Mouse (Mus musculus) frontal cortex, postnatal 10 days (tissue): ENCODE data around the gene Ppp1r14b.
A peak's percentile ranks its signal among the peaks of the same experiment; 100 is the strongest.

Experiments used
- DNase-seq, 2 experiments: peaks; one replicate each; pipeline ENCODE4 v3.0.0; 2022; ENCODE audit warnings: low spot score in 2 of 2, mixed read lengths in 1 of 2

Gene Ppp1r14b

DNA sequence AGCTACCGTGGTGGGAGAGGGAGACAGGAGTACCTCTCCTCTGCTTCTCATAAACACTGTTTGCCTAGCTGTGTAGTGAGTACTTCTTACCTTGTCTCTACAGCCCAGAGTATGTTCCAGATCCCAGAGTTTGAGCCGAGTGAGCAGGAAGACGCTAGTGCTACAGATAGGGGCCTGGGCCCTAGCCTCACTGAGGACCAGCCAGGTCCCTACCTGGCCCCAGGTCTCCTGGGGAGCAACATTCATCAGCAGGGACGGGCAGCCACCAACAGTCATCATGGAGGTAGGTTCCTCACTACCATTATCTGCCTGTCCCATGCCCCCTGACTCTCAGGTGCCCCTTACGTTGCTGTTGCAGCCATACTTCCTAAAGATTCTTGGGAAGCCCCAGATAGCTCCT is 32.0 kb upstream of the Ppp1r14b start:
- DNase-seq, result no peak

DNA sequence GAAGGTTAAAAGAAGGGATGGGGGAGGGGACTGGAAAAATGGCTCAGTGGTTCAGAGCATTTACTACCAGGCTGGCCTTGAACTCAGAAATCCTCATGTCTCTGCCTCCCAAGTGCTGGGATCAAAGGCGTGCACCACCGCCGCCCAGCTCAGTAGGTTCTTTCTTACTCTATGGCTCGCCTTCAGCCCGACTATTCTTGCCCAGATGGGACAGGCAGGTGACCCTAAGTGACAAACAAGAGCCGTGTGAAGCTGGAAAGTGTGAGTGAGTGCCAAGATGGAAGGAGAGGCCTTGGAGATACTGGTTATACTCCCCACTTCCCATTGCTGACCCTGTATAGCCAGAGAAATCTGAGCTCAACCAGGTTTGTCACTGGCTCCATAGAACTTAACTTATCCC is 31.1 kb upstream of the Ppp1r14b start:
- DNase-seq, result no peak

DNA sequence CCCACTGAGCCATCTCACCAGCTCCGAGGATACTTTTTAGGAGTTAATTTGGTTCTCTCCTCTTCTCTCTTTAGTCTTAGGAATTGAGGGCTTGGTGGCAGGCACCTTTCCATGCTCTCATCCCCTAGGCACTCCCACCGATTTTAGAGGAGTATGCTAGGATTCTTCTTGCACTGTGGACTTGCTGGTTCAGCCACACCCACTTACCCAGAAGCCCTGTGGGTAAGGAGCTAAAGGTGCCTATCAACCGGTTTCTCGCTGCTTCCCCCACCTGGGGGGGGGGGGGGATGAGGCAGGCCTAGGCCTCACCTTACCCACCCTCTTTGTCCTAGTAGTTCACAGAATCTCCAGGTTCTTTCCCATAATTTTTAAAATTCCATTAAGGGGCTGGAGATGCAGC is 27.0 kb upstream of the Ppp1r14b start:
- DNase-seq, result no peak

DNA sequence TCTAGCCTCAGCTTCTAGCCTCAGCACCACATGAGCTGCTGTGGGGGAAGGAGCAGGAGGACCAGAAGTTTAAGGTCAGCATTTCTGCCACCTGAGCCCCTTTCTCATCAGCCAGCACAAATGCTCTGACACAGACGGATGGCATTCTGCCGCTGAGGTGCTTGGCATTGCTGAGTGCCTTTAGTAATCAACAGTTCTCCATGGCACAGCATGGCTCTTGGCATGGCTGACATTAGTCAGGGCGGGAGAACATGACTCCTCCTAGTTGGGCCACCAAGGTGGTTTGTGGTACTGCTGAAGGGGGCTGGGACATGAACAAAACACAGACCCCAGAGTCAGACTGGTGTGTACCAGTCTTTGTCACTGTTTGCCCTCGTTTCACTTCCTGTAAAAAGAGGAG is 26.6 kb upstream of the Ppp1r14b start:
- no peak for DNase-seq

DNA sequence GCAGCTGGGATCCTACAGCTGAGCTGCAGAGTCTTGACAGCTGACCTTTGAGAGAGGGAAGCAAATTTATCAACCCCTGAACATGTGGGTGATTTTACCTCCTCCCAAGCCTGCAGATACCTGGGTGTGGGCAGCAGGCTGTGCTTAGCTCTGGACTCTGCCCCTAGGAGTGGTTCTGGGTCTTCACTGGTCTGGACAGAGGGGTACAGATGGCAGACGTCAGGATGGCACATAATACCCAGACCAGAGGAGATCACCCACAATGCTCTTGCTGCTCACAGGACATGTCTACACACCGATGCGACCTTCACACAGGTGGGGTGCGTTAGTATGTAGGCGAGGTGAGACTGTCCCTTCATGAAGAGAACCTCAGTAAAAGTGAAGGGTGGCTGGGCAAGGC is 25.2 kb upstream of the Ppp1r14b start:
- no peak for DNase-seq

DNA sequence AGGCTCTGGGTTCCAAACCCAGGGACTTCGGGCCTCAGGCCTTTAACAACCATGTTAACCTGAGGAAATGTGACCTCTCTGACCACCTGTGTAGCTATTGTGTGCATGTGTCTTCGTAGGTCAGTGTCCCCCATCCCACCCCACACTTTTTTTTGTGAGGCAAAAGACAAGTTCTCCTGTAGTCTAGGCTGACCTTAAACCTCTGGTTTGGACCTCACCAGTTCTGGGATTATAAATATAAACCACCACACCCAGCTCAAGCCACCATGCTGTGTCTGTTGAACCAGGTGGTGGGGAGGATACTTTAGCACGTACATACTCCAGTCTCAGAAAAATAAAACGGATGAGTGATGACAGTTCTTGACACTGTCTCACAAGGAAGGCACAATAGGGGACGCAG is 24.8 kb upstream of the Ppp1r14b start:
- DNase-seq, result no peak

DNA sequence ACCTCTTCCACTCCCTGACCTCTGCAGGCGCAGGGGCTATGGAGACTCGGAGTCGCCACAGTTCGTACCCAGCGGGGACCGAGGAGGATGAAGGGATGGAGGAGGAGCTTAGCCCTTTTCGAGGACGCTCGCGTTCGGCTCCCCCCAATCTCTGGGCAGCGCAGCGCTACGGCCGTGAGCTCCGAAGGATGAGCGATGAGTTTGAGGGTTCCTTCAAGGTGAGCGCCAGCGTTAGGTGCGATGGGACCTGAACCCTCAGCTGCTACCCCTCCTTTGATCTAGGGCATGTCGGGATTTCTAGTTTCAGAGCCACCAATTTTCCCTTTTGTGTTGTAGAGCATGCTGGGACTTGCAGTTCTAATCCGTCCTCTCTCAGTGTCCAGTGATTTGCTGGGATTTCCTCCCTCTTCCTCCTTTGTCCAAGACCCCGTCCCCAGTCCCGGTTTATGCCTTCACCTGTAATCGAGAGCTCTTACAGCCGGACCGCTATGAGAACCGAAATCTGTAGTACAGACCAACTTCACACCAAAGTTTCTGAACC is 24.1 kb upstream of the Ppp1r14b start:
- DNase-seq, result peak in 1 of 2 experiments; percentile 44

DNA sequence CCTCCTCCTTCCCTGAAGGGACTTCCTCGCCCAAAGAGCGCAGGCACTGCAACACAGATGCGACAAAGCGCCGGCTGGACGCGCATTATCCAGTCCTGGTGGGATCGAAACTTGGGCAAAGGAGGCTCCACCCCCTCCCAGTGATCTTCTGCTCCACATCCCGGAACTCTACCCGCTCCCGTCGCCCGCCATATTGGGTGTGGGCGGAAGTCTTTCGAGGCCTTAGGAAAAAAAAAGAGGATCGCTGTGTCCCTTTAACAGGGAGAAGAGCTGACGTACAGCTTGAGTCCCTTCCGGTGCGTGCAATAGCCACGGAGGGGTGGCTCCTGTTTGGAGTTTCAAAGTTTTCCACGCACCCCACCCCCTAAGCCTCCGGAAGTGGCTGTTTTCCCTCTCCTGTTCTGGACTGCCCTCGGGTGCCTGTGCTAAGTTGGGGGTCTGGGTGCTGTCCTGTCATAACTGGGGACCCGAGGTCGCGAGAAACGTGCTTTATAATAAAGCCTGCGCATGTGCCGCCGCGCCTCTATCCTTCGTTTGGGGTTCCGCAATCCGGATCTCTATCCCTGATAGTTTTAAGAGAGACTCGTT is 23.3 kb upstream of the Ppp1r14b start:
- peak; percentile 90 to 92 for DNase-seq

DNA sequence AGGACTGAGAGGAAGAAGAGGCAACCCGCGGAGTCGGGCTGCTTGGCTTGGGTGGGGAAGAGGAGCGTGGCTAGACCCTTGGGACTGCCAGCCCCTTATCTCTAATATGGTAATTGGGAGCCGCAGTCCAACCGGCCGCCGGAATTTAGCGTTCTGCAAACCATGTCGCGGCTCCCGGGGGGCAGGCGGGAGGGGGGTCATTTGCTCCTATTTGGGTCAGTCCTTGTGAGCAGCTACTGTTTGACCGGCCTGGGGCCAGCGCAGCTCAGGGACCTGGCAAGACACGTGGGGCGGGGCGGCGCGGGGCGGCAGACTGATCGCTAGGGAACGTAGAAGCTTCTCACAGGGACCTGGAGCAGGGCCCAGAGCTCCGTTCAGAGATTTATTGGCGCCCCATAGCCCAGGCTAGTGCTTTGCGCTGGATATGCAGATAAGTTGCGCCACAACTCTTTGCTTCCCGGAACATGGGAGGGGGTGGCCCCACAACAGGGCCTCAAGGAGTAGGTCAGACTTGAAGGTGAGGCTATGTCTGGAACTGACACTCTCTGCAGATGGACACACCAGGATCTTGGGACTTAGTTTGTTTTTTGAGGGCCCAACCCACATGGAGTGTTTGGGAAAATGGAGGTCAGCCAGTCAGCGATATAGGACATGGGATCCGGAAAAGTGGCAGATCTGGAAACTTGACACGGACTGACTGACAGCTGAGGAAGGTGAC is 22.6 kb upstream of the Ppp1r14b start:
- DNase-seq, result peak; percentile 70 to 83

DNA sequence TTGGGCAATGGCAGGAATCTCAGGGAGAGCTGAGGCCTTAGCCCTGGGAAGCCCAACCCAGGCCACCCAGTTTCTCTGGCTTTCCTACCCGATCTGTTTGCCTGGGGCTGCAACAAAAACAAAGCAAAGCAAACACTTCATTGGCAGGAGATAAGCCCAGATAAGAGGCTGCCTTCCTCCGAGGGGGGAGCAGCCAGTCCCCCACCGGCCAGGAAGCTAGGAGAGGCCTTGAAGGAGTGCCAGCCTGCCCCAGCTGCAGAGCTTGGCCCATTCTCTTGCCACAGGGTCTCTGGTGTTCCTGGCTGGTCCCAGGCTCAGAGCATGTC is 22.1 kb upstream of the Ppp1r14b start:
- DNase-seq, result no peak

DNA sequence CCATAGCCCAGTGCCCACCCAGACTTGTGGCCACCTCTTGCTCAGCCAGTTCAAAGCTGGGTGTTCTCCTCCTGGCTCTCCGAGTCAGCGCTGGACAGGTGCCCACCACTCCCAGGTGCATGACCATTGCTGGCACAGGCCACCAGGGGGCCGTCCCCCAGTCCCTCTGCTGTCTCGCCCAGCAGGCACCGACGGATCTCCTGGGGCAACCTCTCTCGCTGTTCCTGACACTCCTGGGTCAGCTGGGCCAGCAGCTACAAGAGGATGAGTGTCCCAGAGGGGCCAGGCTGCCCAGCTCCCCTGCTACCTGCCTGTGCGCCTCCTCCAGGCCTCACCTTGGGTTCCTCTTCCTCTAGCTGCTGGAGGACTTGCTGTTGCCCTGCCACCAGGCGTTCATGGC is 20.7 kb upstream of the Ppp1r14b start:
- DNase-seq, result no peak

DNA sequence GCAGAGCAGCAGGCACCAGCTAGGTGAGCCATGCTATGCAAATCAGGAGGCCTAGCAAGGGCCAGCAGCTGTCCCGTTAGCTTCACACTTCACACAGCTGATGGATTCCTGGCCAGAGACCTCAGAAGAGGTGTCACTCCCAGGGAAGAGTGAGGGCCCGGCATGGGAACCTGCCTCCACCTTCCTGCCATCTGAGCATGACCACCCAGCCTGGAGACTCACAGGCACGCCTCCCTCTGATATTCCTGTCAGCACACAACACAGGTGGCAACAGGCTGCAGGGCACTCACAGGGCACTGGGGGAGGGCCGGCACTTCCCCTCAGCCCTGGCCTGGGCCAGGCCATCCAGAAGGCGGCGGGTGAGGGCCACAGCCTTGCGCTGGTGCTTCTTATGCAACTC is 19.3 kb upstream of the Ppp1r14b start:
- DNase-seq, result no peak

DNA sequence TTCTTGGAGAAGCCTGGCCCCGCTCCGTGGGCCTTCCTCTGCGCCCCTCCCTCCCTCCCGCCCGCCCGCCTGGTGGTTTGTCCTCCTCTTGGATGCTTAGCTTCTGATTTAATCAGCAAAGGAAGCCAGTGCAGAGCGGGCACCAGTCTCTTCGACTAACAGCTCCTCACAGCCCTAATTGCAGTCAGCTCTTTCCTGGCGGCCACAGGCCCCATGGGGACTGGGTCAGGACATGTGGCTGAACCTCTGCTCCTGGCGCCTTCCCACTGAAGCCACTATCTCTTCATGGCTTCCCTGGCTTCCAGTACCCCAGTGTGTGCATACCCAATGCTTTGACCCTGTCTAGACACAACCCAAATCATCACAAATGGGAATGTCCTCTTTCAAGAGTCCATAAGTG is 18.3 kb upstream of the Ppp1r14b start:
- no peak for DNase-seq

DNA sequence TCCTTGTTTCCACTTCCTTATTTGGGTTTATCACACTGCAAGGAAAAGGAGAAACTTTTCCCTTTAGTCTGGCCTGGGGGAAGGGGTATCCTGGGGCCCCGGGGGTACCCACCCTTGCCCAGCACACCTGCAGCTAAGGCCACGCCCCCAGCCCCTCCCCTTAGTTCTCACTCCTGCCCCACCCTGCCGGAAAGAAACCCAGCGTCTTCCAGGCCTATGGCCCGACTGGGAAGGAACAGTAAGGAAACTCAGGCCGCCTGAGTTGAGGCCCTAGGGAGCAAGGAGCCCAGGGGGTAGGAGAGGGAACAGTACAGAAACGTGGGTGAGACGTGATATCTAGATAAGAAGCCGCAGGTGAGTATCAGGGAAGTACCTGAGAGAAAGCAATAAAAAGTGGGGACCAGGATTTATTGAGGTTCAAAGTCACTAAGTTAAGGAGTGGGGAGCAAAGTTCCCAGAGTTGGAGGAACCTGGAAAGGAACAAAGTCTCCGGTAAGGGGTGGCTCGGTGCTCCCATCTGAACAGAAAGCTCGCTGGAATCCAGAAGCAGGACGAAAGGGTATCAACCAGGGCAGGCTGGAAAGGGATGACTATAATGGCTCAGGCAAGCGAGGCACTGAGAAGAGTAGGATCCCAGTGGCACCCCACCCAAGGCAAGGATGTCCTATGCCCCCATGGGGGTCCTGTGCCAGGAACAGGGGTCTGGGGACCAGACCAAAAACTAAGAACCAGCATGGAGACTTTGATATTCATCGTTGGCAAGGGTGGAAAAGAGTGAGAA is 6.1 kb upstream of the Ppp1r14b start:
- DNase-seq, result no peak

DNA sequence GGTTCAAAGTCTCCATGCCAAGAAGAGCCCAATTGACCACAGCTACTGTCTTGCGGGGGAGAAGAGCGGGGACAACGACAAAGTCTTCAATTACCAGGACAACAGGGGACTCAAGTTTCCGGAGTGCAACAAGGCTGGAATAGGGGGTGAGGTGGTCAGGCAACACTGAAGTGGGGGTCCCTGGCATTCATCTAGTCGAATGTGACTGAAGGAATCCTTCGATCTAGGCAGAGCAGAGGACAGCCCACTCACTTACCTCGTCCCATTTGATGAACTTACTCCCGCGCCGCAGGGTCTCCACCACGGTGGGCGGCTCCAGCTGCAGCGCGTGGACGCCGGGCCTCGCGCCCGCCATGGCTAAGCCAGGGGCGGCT is 5.5 kb upstream of the Ppp1r14b start:
- no peak for DNase-seq

DNA sequence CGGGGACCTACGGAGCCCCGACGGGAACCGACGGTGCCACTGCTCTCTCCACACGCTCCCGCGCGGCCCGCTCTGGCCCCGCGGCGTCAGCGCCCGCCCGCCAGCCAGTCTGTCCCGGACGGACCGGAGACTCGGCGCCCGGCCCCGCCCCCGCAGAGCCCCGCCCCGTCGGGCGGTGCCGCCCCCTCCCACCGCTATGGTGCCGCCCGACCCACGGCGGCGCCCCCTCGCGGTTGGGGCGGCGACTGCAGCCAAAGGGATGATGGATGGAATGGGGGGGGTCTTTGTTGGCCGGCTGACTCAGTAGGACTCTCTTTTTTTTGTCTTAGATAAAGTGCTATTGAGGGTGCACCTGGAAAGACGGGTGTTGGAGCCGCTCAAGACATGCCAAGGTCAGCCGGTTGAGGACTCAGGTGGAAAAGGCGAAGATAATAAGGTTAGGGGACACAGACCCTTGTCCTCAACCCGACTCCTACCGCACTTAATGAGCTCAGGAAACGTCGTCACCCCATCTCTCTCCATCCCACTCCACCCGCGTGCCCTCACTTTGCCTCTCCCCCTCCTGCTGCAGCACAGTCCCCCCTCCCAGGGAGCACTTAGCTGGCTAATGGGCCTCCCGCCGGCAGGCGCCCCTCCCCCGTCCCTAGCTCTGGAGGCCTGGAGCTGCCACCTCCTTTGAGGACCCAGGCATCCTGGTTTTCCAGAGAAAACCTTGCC is 4.9 kb upstream of the Ppp1r14b start:
- DNase-seq, result no peak

DNA sequence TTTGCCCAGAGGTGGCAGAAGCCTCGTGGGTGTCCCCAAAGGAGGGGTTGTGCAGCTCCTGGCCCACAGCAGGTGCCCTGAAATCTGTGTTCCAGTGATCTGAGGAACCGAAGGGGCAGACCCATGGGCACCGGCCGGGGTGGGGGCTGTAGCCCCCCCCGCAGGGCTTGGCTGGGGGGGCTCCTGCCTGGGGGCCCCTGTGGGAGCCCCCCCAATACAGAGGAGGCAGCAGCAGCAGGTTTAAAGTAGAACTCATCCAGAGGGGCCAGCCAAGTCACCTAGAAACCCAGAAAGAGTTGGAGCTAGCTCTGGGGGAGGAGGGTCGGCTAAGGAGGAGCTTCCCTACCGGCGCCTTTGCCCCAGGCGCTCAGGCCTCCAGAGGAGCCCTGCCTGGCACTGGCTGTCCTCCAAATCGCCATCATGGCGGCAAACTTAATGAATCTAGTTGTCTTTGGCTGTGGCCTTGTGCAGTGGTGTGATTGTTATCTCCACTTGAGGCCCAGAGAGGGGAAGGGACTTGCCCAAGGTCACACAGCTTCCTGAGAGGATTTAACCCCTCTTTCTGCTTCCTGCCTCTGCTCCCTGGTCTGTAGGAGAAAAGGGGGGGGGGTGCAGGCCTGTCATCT is 4.2 kb upstream of the Ppp1r14b start:
- no peak for DNase-seq

DNA sequence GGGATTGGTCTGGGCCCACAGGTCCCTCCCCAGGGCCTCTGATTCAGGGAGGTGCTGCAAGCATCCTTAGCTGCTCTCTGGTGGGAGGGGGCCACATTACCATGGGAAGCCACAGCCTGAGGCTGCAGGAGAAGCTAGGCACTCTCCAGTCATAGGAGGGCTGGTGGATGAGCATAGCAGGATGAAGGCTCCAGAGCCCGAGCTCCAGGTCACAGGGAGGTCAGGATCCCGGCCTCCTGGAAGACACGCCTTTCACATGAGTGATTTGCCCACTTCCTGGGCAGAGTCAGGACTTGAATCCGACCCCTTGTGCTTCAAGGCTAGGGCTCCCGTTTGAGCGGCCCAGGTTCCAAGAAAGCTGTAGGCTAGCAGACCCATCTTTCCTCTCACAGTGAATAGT is 3.1 kb upstream of the Ppp1r14b start:
- no peak for DNase-seq

DNA sequence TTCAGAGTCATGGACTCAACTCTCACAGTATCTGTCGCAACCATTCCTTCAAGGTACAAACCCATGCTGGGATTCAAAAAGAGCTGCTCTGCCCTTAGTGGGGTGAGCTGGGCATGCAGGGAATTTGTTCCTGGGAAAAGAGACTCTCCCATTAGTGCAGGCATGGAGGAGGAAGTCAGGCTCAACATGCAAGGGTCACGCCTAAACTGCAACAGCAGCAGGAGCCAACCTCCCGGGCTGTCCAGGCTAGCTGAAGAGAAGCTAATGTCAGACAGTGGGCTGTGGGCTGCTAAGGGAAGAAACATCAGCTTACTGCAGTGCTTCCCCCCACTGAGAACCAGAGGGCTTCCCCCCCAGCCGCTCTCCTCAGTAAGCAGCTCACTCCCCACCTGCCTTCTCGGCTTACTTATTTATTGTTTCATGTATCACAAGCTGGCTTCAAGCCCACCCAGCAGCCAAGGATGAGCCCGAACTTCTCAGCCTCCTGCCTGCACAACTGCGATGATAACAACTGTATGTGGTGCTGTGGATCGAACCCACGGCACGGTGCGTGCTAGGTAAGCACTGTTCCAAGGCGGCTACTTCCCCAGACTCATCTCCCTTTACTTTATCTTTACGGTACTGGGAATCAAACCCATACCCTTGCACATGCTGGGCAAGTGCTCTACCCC is 2.4 kb upstream of the Ppp1r14b start:
- no peak for DNase-seq

DNA sequence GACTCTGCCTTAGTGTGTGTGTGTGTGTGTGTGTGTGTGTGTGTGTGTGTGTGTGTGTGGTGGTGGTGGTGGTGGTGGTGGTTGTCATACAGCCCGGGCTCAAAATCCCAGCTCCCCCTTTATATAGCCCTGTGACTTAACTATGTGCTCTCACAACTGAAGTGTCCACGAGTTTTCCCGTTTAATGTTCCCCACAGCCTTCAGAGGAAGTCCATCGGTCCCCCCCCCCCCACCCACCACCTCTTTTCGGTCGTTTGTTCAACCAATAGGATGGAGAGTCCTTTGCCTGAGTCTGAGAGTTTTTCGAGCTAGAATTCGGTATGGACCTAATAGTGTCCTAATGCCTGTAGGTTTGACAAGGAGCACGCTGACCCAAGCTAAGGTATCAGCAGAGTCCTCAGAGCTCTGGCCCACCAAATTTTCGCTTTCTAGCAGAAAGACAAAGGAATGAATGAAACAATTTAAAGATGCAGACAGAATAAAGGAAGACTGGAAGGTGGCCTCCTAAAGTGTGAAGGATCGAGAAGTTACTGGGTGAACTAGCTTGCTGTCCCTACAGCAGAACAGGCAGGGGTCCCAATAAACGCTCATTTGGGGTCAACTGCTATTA is 1.1 kb upstream of the Ppp1r14b start:
- DNase-seq, result no peak
